Mouse (Mus musculus) limb, embryonic 14.5 days (tissue): ENCODE measurements around the gene Nme2. TPM values are rescaled to one million over a fixed set of nuclear protein-coding genes. Genes with fewer than 3 reads are reported as not detected.
A peak's percentile ranks its signal among the peaks of the same experiment; 100 is the strongest.

Source experiments
- ATAC-seq: fragments of 200-750 bp; cut with Nextera tagmentation; 2 replicates; pipeline ENCODE4 v1.8.0; 2017; ENCODE audit warnings: low read depth, moderate number of reproducible peaks, moderate TSS enrichment; ENCODE audit not compliant: low FRiP score
- DNase-seq: peaks from one replicate; pipeline ENCODE4 v3.0.0-alpha.2; 2015; ENCODE audit warnings: low spot score
- H3K27ac ChIP-seq: fragments of 300-500 bp; sonication (generic); replicated peaks from 2 replicates; pipeline ENCODE4 v1.5.1; 2014; ENCODE audit warnings: low read depth, mild to moderate bottlenecking, low read length, moderate library complexity, mixed read lengths
- H3K27me3 ChIP-seq: fragments of 300-500 bp; sonication (generic); 2 replicates; pipeline ENCODE4 v1.6.1; 2014; ENCODE audit warnings: low read length, mixed read lengths; ENCODE audit not compliant: control insufficient read depth, insufficient read depth
- H3K36me3 ChIP-seq: fragments of 300-500 bp; sonication (generic); 2 replicates; pipeline ENCODE4 v1.6.1; 2014; ENCODE audit warnings: mild to moderate bottlenecking, low read length, moderate library complexity, mixed read lengths; ENCODE audit not compliant: control insufficient read depth, insufficient read depth
- H3K4me1 ChIP-seq: fragments of 300-500 bp; sonication (generic); 2 replicates; pipeline ENCODE4 v1.6.1; 2014; ENCODE audit warnings: antibody characterized with exemption, low read length, mixed read lengths; ENCODE audit not compliant: control insufficient read depth, insufficient read depth
- H3K4me2 ChIP-seq: fragments of 300-500 bp; sonication (generic); replicated peaks from 2 replicates; pipeline ENCODE4 v1.6.1; 2014; ENCODE audit warnings: low read depth, mild to moderate bottlenecking, low read length, moderate library complexity; ENCODE audit not compliant: severe bottlenecking
- H3K4me3 ChIP-seq: fragments of 300-500 bp; sonication (generic); replicated peaks from 2 replicates; pipeline ENCODE4 v1.5.1; 2014; ENCODE audit warnings: low read length
- H3K9ac ChIP-seq: fragments of 300-500 bp; sonication (generic); 2 replicates; pipeline ENCODE4 v1.6.1; 2014; ENCODE audit warnings: mild to moderate bottlenecking, low read depth, low read length, moderate library complexity; ENCODE audit not compliant: severe bottlenecking
- H3K9me3 ChIP-seq: fragments of 300-500 bp; sonication (generic); 2 replicates; pipeline ENCODE4 v1.6.1; 2016; ENCODE audit warnings: low read length; ENCODE audit not compliant: control insufficient read depth
- POLR2A ChIP-seq: fragments of 200-500 bp; IDR thresholded peaks from 2 replicates; pipeline ENCODE4 v1.8.0; 2012; ENCODE audit warnings: inconsistent platforms, mild to moderate bottlenecking, moderate library complexity, borderline replicate concordance; ENCODE audit not compliant: insufficient read depth, insufficient read length; ENCODE audit errors: extremely low read depth
- WGBS: fragments of 180-500 bp; shearing (Covaris S2); extraction: QIAGEN DNeasy Blood & Tissue Kit; methylation state at CpG from one replicate; pipeline ENCODE4 v1.1.7; 2014; 5-methylcytosine and 5-hydroxymethylcytosine counted together
- polyA plus RNA-seq, 2 experiments: library from polyadenylated mRNA; depleted of rRNA in 1 of 2; stranded (reverse) in 1 of 2; unstranded in 1 of 2; fragments of >200 nt; fragmentation: Nextera tagmentation in 1 of 2; extraction: Ambion mirVana in 1 of 2; gene quantifications; 2 replicates each; pipeline versions ENCODE4 v1.2.1 to v1.2.3; 2012 to 2014

Nme2 gene
- 411 and 434 TPM in 2 replicates for polyA plus RNA-seq (2012; rRNA removed)
- polyA plus RNA-seq (2014; fragmentation: Nextera tagmentation; extraction: Ambion mirVana) = 334 and 389 TPM in 2 replicates

DNA sequence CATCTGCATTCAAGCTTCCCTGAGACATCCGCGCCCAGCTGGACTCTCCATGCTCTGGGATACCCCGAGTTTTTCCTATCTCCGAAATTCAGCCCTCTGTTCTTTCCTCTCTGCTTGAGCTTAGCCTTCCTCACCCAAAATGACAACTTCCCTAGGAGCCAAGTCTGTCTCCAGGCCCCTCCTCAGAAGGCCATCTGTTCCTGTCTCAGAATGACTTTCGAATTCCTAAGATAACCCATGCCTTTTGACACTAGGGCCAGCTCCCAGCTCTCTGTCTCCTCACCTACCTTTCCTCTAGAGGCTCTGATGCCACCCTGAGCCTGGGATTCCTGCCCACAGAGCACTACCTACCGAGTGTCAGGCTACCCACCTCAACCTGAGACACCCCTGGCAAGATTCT, at the start of gene Nme2:
Gene Nme2, minus strand, starts transcription at position 101 of the 400 bp plus-strand sequence.
- peaks cover 19% of the 10 kb centered on the region; the same call in 1 of the 2 replicates for H3K4me1 ChIP-seq
- no peaks in the 10 kb centered on the region for H3K9me3 ChIP-seq
- ATAC-seq (peak; percentile 22), DNase-seq (no peak)
- TF ChIP-seq POLR2A = no peak
- peak within 1 kb of the TSS; percentile 71 for H3K9ac ChIP-seq
- WGBS = 1% methylated on average over 6 of the region's 6 CpGs
- H3K27me3 ChIP-seq = no peaks in the 10 kb centered on the region
- H3K36me3 ChIP-seq = peaks cover 66% of the 10 kb centered on the region
- H3K4me3 ChIP-seq = peak within 1 kb of the TSS; percentile 51
- H3K27ac ChIP-seq = peak within 1 kb of the TSS; percentile 75
- H3K4me2 ChIP-seq = peak within 1 kb of the TSS; percentile 77

DNA sequence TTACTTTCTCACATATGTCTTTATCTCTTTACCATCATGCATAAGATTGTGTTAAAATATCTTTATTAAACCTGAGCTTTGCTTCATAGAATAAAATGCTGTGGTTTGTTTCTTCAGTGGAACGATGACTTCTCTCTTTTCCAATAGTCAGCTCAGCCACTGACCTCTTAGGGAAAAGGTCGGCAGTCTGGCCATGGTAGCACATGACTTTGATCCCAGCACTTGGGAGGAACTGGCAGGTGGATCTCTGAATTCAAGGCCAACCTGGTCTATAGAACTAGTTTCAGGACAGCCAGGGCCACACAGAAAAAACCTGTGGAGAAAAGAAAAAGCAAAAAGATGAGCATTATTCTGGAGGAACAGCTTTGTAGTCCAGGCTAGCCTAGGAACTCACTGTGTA, 47.3 kb upstream of the Nme2 start:
- no peak overlapping the region for H3K9ac ChIP-seq
- no peaks in the 10 kb centered on the region for H3K27me3 ChIP-seq
- DNase-seq = no peak
- no peaks in the 10 kb centered on the region for H3K36me3 ChIP-seq
- TF ChIP-seq POLR2A = no peak
- no peak overlapping the region for H3K4me2 ChIP-seq
- ATAC-seq = no peak
- H3K4me1 ChIP-seq = no peaks in the 10 kb centered on the region
- WGBS = 91% methylated on average over 2 of the region's 2 CpGs
- no peak overlapping the region for H3K27ac ChIP-seq
- H3K9me3 ChIP-seq = no peaks in the 10 kb centered on the region
- no peak overlapping the region for H3K4me3 ChIP-seq

DNA sequence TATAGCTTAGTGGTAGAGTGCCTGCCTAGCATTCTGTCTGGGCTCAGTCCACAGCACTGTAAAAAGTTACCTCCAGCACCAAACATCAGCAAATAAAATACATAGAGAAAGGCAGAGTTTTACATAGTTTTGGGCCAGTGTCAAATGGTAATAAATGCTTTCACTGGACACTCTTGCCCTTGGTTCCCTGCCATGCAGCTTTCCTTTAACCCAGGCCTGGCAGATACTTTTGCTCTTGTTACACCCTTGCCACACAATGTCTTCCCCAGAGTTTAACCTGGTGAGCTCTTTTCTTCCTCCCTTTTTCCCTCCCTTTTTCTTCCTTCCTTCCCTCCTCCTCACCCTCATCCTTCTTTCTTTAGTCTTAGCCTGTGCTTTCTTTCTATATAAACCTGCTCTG, 43.2 kb upstream of the Nme2 start:
- ATAC-seq = no peak
- H3K27ac ChIP-seq = no peak overlapping the region
- no peak for DNase-seq
- peaks cover 8% of the 10 kb centered on the region for H3K4me1 ChIP-seq
- H3K4me2 ChIP-seq = no peak overlapping the region
- H3K4me3 ChIP-seq = no peak overlapping the region
- no peaks in the 10 kb centered on the region for H3K36me3 ChIP-seq
- no peak overlapping the region for H3K9ac ChIP-seq
- no peaks in the 10 kb centered on the region for H3K9me3 ChIP-seq
- no peak for TF ChIP-seq POLR2A
- H3K27me3 ChIP-seq = no peaks in the 10 kb centered on the region

GRCm38 (mm10) chr11:93997141-93997775, 41.2 kb upstream of the Nme2 start:
- Histone ChIP-seq H3K4me3 (peak overlapping the region; percentile 91), H3K4me1 (peaks cover 8% of the 10 kb centered on the region), H3K27me3 (no peaks in the 10 kb centered on the region), H3K9ac (peak overlapping the region; percentile 90), H3K9me3 (no peaks in the 10 kb centered on the region), H3K36me3 (no peaks in the 10 kb centered on the region), H3K27ac (no peak overlapping the region), H3K4me2 (peak overlapping the region; percentile 78)
- DNase-seq (no peak), ATAC-seq (no peak)
- 31% methylated on average over 13 of the region's 13 CpGs for WGBS
- no peak for TF ChIP-seq POLR2A

GRCm38 (mm10) chr11:93996306-93997140, 40.5 kb upstream of the Nme2 start:
- Histone ChIP-seq H3K9me3 (no peaks in the 10 kb centered on the region), H3K4me3 (peak overlapping the region; percentile 91), H3K4me2 (peak overlapping the region; percentile 78), H3K27ac (peak overlapping the region; percentile 90), H3K36me3 (no peaks in the 10 kb centered on the region), H3K27me3 (no peaks in the 10 kb centered on the region), H3K9ac (peak overlapping the region; percentile 90), H3K4me1 (peaks cover 8% of the 10 kb centered on the region)
- WGBS = 0% methylated on average over 49 of the region's 58 CpGs
- DNase-seq = peak; percentile 13
- peak; percentile 21 for ATAC-seq
- no peak for TF ChIP-seq POLR2A
